Mouse (Mus musculus): ENCODE measurements around the gene Ptk6. TPM values are rescaled to one million over a fixed set of nuclear protein-coding genes. Genes with fewer than 3 reads are reported as not detected.

The Ptk6 gene
- total and polyA plus RNA-seq, 3 experiments: not detected

- Histone ChIP-seq H3K9me3 (replicated peaks; ENCODE audit: insufficient read depth, low read length) (no peaks in the 10 kb centered on the region), H3K79me2 (ENCODE audit: control insufficient read depth, insufficient read depth, low read length, poor library complexity) (no peaks in the 10 kb centered on the region), H3K36me3 (ENCODE audit: control insufficient read depth in 1 of 2, insufficient read depth in 2 of 2, low read length in 2 of 2) (no peaks in the 10 kb centered on the region), H3K27ac (ENCODE audit: control insufficient read depth, low read depth, low read length) (no peak overlapping the region), H3K4me1 (ENCODE audit: control insufficient read depth in 1 of 2, insufficient read depth in 2 of 2, low read length in 2 of 2) (no peaks in the 10 kb centered on the region), H3K27me3 (ENCODE audit: control insufficient read depth in 1 of 2, insufficient read depth in 2 of 2, low read length in 2 of 2) (no peaks in the 10 kb centered on the region; a peak in 1 of 4 replicates), H3K9ac (ENCODE audit: control insufficient read depth, low read depth, low read length, poor library complexity, severe bottlenecking) (no peak overlapping the region), H3K4me3 (ENCODE audit: control insufficient read depth in 1 of 2, insufficient read depth in 1 of 2, low read depth in 2 of 2, low read length in 2 of 2) (no peak overlapping the region)
- TF ChIP-seq MAX (IDR thresholded peaks at IDR 0.05; ENCODE audit: low read length): no peak
- no peak for TF ChIP-seq MAZ (IDR thresholded peaks at IDR 0.05; ENCODE audit: low read depth, low read length)
- no peak for TF ChIP-seq SMC3 (IDR thresholded peaks at IDR 0.05; ENCODE audit: low read depth, low read length)
- TF ChIP-seq ZKSCAN1 (IDR thresholded peaks at IDR 0.05; ENCODE audit: low read depth, low read length): no peak
- TF ChIP-seq POLR2AphosphoS2 (IDR thresholded peaks at IDR 0.05; ENCODE audit: low read length): no peak
- no peak for TF ChIP-seq CTCF (IDR thresholded peaks at IDR 0.05 in 2 of 3, conservative IDR thresholded peaks at IDR 0.05 in 1 of 3; ENCODE audit: control insufficient read depth in 1 of 3, insufficient read depth in 1 of 3, low read depth in 2 of 3, low read length in 3 of 3, poor library complexity in 1 of 3, severe bottlenecking in 1 of 3)
- no peak for TF ChIP-seq ELF1 (IDR thresholded peaks at IDR 0.05; ENCODE audit: low read depth, low read length)
- TF ChIP-seq JUND (IDR thresholded peaks at IDR 0.05; ENCODE audit: low read depth, low read length): no peak
- TF ChIP-seq KAT2A (conservative IDR thresholded peaks at IDR 0.05; ENCODE audit: low read depth, low read length): no peak
- no peak for TF ChIP-seq USF2 (IDR thresholded peaks at IDR 0.05; ENCODE audit: borderline replicate concordance in 1 of 2, insufficient read depth in 1 of 2, low read depth in 1 of 2, low read length in 2 of 2)
- TF ChIP-seq POLR2AphosphoS5 (IDR thresholded peaks at IDR 0.05; ENCODE audit: borderline replicate concordance, low read depth, low read length): no peak
- TF ChIP-seq GATA1 (IDR thresholded peaks at IDR 0.05; ENCODE audit: low read depth, low read length): no peak
- no peak for TF ChIP-seq HCFC1 (IDR thresholded peaks at IDR 0.05; ENCODE audit: low read depth, low read length)
- TF ChIP-seq GABPA (IDR thresholded peaks at IDR 0.05; ENCODE audit: low read depth, low read length): no peak
- no peak for TF ChIP-seq RCOR1 (IDR thresholded peaks at IDR 0.05; ENCODE audit: low read depth, low read length)
- no peak for TF ChIP-seq USF1 (IDR thresholded peaks at IDR 0.05; ENCODE audit: low read depth, low read length)
- no peak for TF ChIP-seq ZNF384 (IDR thresholded peaks at IDR 0.05; ENCODE audit: low read depth, low read length)
- TF ChIP-seq POLR2A (IDR thresholded peaks at IDR 0.05; ENCODE audit: control insufficient read depth in 1 of 2, insufficient read depth in 1 of 2, low read depth in 1 of 2, low read length in 2 of 2, poor library complexity in 1 of 2): no peak
- TF ChIP-seq NELFE (IDR thresholded peaks at IDR 0.05; ENCODE audit: low read depth, low read length): no peak
- DNase-seq (ENCODE audit: low read depth, low spot score): no peak
Measured at GRCm38 (mm10) chr2:181148318-181148955, 54.2 kb downstream of the Ptk6 start.

- no peaks in the 10 kb centered on the region for H3K4me1 ChIP-seq (ENCODE audit: control insufficient read depth in 1 of 2, insufficient read depth in 2 of 2, low read length in 2 of 2)
- no peak overlapping the region for H3K27ac ChIP-seq (ENCODE audit: control insufficient read depth, low read depth, low read length)
- H3K79me2 ChIP-seq (ENCODE audit: control insufficient read depth, insufficient read depth, low read length, poor library complexity): no peaks in the 10 kb centered on the region
- no peak overlapping the region for H3K4me3 ChIP-seq (ENCODE audit: control insufficient read depth in 1 of 2, insufficient read depth in 1 of 2, low read depth in 2 of 2, low read length in 2 of 2)
- no peaks in the 10 kb centered on the region for H3K27me3 ChIP-seq (ENCODE audit: control insufficient read depth in 1 of 2, insufficient read depth in 2 of 2, low read length in 2 of 2)
- H3K36me3 ChIP-seq (ENCODE audit: control insufficient read depth in 1 of 2, insufficient read depth in 2 of 2, low read length in 2 of 2): no peaks in the 10 kb centered on the region
- no peak overlapping the region for H3K9ac ChIP-seq (ENCODE audit: control insufficient read depth, low read depth, low read length, poor library complexity, severe bottlenecking)
- no peaks in the 10 kb centered on the region for H3K9me3 ChIP-seq (replicated peaks; ENCODE audit: insufficient read depth, low read length)
- TF ChIP-seq CHD1 (IDR thresholded peaks at IDR 0.05; ENCODE audit: low read depth, low read length) (no peak), HCFC1 (IDR thresholded peaks at IDR 0.05; ENCODE audit: low read depth, low read length) (no peak), USF2 (IDR thresholded peaks at IDR 0.05; ENCODE audit: borderline replicate concordance in 1 of 2, insufficient read depth in 1 of 2, low read depth in 1 of 2, low read length in 2 of 2) (no peak), ZC3H11A (IDR thresholded peaks at IDR 0.05; ENCODE audit: low read depth, low read length) (no peak), NRF1 (IDR thresholded peaks at IDR 0.05; ENCODE audit: insufficient read depth, low read depth, low read length, poor library complexity, severe bottlenecking) (no peak), GATA1 (IDR thresholded peaks at IDR 0.05; ENCODE audit: low read depth, low read length) (no peak), MEF2A (IDR thresholded peaks at IDR 0.05; ENCODE audit: extremely low read depth, insufficient replicate concordance, low read depth, low read length, poor library complexity, severe bottlenecking) (no peak), JUND (IDR thresholded peaks at IDR 0.05; ENCODE audit: low read depth, low read length) (no peak), CTCF (IDR thresholded peaks at IDR 0.05 in 2 of 3, conservative IDR thresholded peaks at IDR 0.05 in 1 of 3; ENCODE audit: control insufficient read depth in 1 of 3, insufficient read depth in 1 of 3, low read depth in 2 of 3, low read length in 3 of 3, poor library complexity in 1 of 3, severe bottlenecking in 1 of 3) (no peak)
- DNase-seq (ENCODE audit: low read depth, low spot score): no peak
Measured at GRCm38 (mm10) chr2:181147546-181148317, 54.9 kb downstream of the Ptk6 start.
